Mouse (Mus musculus) kidney, embryonic 14.5 days (tissue): ENCODE measurements at regions not wholly inside any gene's neighbourhood (a gene's known extent, or its start where the extent isn't known, plus 50 kb on each side); places are given as distances from the start of the nearest gene placed in this dataset.

ENCODE experiments used
- ATAC-seq: fragments of 200-750 bp; cut with Nextera tagmentation; 2 replicates; pipeline ENCODE4 v1.8.0; 2017; ENCODE audit warnings: moderate number of reproducible peaks, mild to moderate bottlenecking, moderate TSS enrichment, moderate library complexity; ENCODE audit not compliant: low FRiP score, low TSS enrichment
- H3K27ac ChIP-seq: fragments of 300-500 bp; sonication (generic); 2 replicates; pipeline ENCODE4 v1.5.1; 2014; ENCODE audit warnings: low read depth, mild to moderate bottlenecking, low read length, moderate library complexity, mixed read lengths
- H3K27me3 ChIP-seq: fragments of 300-500 bp; sonication (generic); 2 replicates; pipeline ENCODE4 v1.6.1; 2014; ENCODE audit warnings: mild to moderate bottlenecking, low read length; ENCODE audit not compliant: control insufficient read depth, insufficient read depth
- H3K36me3 ChIP-seq: fragments of 300-500 bp; sonication (generic); 2 replicates; pipeline ENCODE4 v1.6.1; 2014; ENCODE audit warnings: low read length, mixed read lengths; ENCODE audit not compliant: control insufficient read depth, insufficient read depth
- H3K4me1 ChIP-seq: fragments of 300-500 bp; sonication (generic); 2 replicates; pipeline ENCODE4 v1.6.1; 2014; ENCODE audit warnings: low read length, mixed read lengths; ENCODE audit not compliant: control insufficient read depth, insufficient read depth
- H3K4me2 ChIP-seq: fragments of 300-500 bp; sonication (generic); replicated peaks from 2 replicates; pipeline ENCODE4 v1.6.1; 2014; ENCODE audit warnings: low read depth, mild to moderate bottlenecking, low read length
- H3K4me3 ChIP-seq: fragments of 300-500 bp; sonication (generic); 2 replicates; pipeline ENCODE4 v1.5.1; 2014; ENCODE audit warnings: mild to moderate bottlenecking, low read length
- H3K9ac ChIP-seq: fragments of 300-500 bp; sonication (generic); 2 replicates; pipeline ENCODE4 v1.6.1; 2014; ENCODE audit warnings: low read depth, mild to moderate bottlenecking, low read length, moderate library complexity
- H3K9me3 ChIP-seq: fragments of 300-500 bp; sonication (generic); 2 replicates; pipeline ENCODE4 v1.6.1; 2016; ENCODE audit warnings: low read length; ENCODE audit not compliant: control insufficient read depth
- WGBS: fragments of 180-500 bp; shearing (Covaris S2); extraction: QIAGEN DNeasy Blood & Tissue Kit; methylation state at CpG from one replicate; pipeline ENCODE4 v1.1.7; 2014; 5-methylcytosine and 5-hydroxymethylcytosine counted together

GRCm38 (mm10) chr16:9153501-9153900 is 323.6 kb downstream of the 1810013L24Rik start:
- ATAC-seq, result no peak
- Histone ChIP-seq H3K27me3 (no peaks in the 10 kb centered on the region), H3K36me3 (no peaks in the 10 kb centered on the region), H3K9ac (no peak overlapping the region), H3K4me2 (no peak overlapping the region), H3K4me3 (no peak overlapping the region), H3K9me3 (no peaks in the 10 kb centered on the region), H3K4me1 (no peaks in the 10 kb centered on the region), H3K27ac (no peak overlapping the region)
- WGBS, result 93% methylated on average over 4 of the region's 4 CpGs

GRCm38 (mm10) chr16:9165763-9166310 is 335.9 kb downstream of the 1810013L24Rik start:
- H3K9ac ChIP-seq, result no peak overlapping the region
- no peaks in the 10 kb centered on the region for H3K36me3 ChIP-seq
- ATAC-seq, result no peak
- no peak overlapping the region for H3K4me2 ChIP-seq
- H3K9me3 ChIP-seq, result no peaks in the 10 kb centered on the region
- no peaks in the 10 kb centered on the region for H3K27me3 ChIP-seq
- no peaks in the 10 kb centered on the region for H3K4me1 ChIP-seq
- H3K27ac ChIP-seq, result no peak overlapping the region
- 76% methylated on average over 8 of the region's 8 CpGs for WGBS
- no peak overlapping the region for H3K4me3 ChIP-seq

GRCm38 (mm10) chr16:9176402-9176801 is 346.5 kb downstream of the 1810013L24Rik start:
- Histone ChIP-seq H3K4me2 (no peak overlapping the region), H3K4me1 (no peaks in the 10 kb centered on the region), H3K27ac (no peak overlapping the region), H3K9me3 (no peaks in the 10 kb centered on the region), H3K9ac (no peak overlapping the region), H3K27me3 (no peaks in the 10 kb centered on the region), H3K4me3 (no peak overlapping the region), H3K36me3 (no peaks in the 10 kb centered on the region)
- no peak for ATAC-seq
- 74% methylated on average over 3 of the region's 3 CpGs for WGBS

GRCm38 (mm10) chr16:9195821-9196220 is 365.9 kb downstream of the 1810013L24Rik start:
- no peak overlapping the region for H3K9ac ChIP-seq
- H3K9me3 ChIP-seq, result peaks cover 5% of the 10 kb centered on the region; the same call in 1 of the 2 replicates
- no peak overlapping the region for H3K27ac ChIP-seq
- H3K36me3 ChIP-seq, result no peaks in the 10 kb centered on the region
- H3K4me3 ChIP-seq, result no peak overlapping the region
- no peak overlapping the region for H3K4me2 ChIP-seq
- H3K27me3 ChIP-seq, result no peaks in the 10 kb centered on the region
- no peak for ATAC-seq
- 51% methylated on average over 13 of the region's 13 CpGs for WGBS
- H3K4me1 ChIP-seq, result no peaks in the 10 kb centered on the region

GRCm38 (mm10) chr16:9198903-9199532 is 369.1 kb downstream of the 1810013L24Rik start:
- Histone ChIP-seq H3K4me2 (no peak overlapping the region), H3K27me3 (no peaks in the 10 kb centered on the region), H3K4me1 (no peaks in the 10 kb centered on the region), H3K9ac (no peak overlapping the region), H3K36me3 (no peaks in the 10 kb centered on the region), H3K27ac (no peak overlapping the region), H3K4me3 (no peak overlapping the region), H3K9me3 (no peaks in the 10 kb centered on the region)
- no peak for ATAC-seq
- 97% methylated on average over 1 of the region's 1 CpGs for WGBS

GRCm38 (mm10) chr16:9208602-9209001 is 378.7 kb downstream of the 1810013L24Rik start:
- Histone ChIP-seq H3K36me3 (no peaks in the 10 kb centered on the region), H3K9me3 (no peaks in the 10 kb centered on the region), H3K4me3 (no peak overlapping the region), H3K27me3 (no peaks in the 10 kb centered on the region), H3K27ac (no peak overlapping the region), H3K9ac (no peak overlapping the region), H3K4me2 (no peak overlapping the region), H3K4me1 (no peaks in the 10 kb centered on the region)
- 89% methylated on average over 4 of the region's 4 CpGs for whole genome bisulfite sequencing
- ATAC-seq, result no peak

- no peaks in the 10 kb centered on the region for H3K36me3 ChIP-seq
- H3K4me3 ChIP-seq, result no peak overlapping the region
- no peak overlapping the region for H3K27ac ChIP-seq
- H3K4me2 ChIP-seq, result no peak overlapping the region
- H3K4me1 ChIP-seq, result no peaks in the 10 kb centered on the region
- no peak for ATAC-seq
- H3K9ac ChIP-seq, result no peak overlapping the region
- no peaks in the 10 kb centered on the region for H3K27me3 ChIP-seq
- no peaks in the 10 kb centered on the region for H3K9me3 ChIP-seq
- WGBS, result 65% methylated on average over 6 of the region's 6 CpGs
Measured at GRCm38 (mm10) chr16:9211485-9211884, 381.6 kb downstream of the 1810013L24Rik start.

GRCm38 (mm10) chr16:9215131-9215530 is 385.2 kb downstream of the 1810013L24Rik start:
- ATAC-seq, result no peak
- H3K4me1 ChIP-seq, result no peaks in the 10 kb centered on the region
- WGBS, result 60% methylated on average over 1 of the region's 1 CpGs

GRCm38 (mm10) chr16:9217361-9217760 is 387.5 kb downstream of the 1810013L24Rik start:
- H3K4me1 ChIP-seq, result no peaks in the 10 kb centered on the region
- ATAC-seq, result no peak
- H3K27me3 ChIP-seq, result no peaks in the 10 kb centered on the region
- no peak overlapping the region for H3K4me2 ChIP-seq
- no peak overlapping the region for H3K4me3 ChIP-seq
- H3K36me3 ChIP-seq, result no peaks in the 10 kb centered on the region
- H3K9ac ChIP-seq, result no peak overlapping the region
- H3K9me3 ChIP-seq, result no peaks in the 10 kb centered on the region
- WGBS, result 77% methylated on average over 7 of the region's 7 CpGs
- no peak overlapping the region for H3K27ac ChIP-seq

More at GRCm38 (mm10) chr16:9215131-9215530, 385.2 kb downstream of the 1810013L24Rik start:
- no peak overlapping the region for H3K4me3 ChIP-seq
- H3K9ac ChIP-seq, result no peak overlapping the region
- H3K27ac ChIP-seq, result no peak overlapping the region
- no peaks in the 10 kb centered on the region for H3K27me3 ChIP-seq
- H3K4me2 ChIP-seq, result no peak overlapping the region
- no peaks in the 10 kb centered on the region for H3K36me3 ChIP-seq
- no peaks in the 10 kb centered on the region for H3K9me3 ChIP-seq
